Mouse (Mus musculus) naive thymus-derived CD4-positive, alpha-beta T cell, adult 2 months (primary cell): ENCODE measurements around the gene Ccdc187.
A peak's percentile ranks its signal among the peaks of the same experiment; 100 is the strongest.

Experiments
- DNase-seq: peaks from one replicate; pipeline ENCODE4 v3.0.0-alpha.2; 2011; ENCODE audit warnings: low read depth

The Ccdc187 gene

DNA sequence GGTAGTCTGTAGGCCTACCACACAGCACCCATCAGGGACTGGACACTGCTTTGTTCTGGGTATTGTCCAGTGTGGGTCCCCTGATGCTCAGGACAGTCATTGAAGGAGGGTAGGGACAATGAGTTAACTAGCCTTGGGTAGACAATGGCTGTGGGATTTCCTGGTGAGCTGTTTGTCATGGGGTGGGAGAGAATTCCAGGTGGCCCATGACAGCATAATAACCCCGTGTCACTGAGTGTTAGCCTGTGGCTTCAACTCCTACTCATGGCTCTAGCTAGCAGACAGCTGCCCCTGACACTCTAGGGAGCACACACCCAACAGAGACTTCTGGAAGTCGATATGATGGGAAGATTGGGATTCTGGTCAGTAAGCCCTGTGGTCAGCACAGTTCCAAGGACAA lies at the start of gene Ccdc187:
TSS of gene Ccdc187 (minus strand) at position 101 of the 400 bp plus-strand sequence.
- DNase-seq: no peak

DNA sequence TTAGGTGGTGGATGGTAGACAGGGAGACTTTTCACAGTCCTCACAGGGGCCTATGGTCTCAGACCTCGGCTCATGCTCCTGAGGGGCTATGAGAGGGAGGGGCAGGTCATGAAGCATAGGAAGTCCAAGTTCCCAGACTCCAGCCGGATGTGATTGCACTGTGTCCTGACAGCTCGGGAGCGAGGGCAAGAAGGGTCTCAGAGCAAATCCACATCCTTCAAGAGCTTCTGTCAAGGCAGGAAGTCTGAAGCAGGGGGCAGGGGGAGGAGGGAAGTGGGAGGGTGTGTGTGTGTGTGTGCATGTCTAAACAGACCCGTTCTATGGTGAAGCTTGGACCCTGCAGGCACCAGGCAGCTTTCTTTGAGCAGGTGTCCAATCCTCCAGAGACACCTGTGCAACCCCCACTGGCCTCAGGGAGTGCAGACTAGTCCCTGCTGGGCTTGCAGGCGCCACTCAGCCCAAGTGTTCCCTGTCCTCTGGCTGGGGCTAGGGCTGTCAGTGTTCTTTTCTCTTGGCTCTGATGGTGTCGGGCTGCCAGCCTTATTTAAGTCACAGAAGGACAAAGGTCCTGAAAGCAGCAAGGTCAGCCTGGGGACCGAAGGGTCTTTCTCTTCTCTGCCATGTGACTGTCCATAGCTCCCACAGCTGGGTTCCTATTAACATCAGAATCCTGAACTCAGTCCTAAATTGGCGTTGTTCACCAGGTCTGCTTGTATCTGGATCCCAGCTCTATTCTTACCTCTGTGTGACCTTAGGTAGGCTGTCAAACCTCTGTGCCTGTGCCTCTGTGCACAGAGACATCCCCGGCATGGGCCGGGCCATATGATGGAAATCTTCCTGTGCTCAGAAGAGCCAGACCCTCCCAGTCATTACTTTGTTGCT lies 48.5 kb upstream of the Ccdc187 start:
- DNase-seq: no peak

DNA sequence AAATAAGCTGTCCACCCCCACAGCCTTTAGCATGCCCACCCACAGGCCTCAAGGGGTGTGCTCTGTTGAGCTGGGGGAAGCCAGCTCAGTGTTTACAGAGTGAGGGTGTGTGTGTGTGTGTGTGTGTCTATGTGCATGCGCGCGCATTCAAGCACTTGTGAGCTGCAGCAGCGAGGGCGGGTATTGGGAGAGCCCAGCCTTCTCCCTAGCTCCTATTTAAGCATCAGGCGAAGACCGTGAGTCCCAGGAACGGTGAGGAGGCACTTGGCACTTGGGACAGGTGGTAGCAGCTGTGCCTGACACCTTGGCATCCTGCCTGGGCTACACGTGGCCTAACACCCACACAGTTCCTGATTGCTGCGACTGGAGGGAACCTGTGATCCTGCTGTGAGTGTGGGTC lies 47.7 kb upstream of the Ccdc187 start:
- no peak for DNase-seq

DNA sequence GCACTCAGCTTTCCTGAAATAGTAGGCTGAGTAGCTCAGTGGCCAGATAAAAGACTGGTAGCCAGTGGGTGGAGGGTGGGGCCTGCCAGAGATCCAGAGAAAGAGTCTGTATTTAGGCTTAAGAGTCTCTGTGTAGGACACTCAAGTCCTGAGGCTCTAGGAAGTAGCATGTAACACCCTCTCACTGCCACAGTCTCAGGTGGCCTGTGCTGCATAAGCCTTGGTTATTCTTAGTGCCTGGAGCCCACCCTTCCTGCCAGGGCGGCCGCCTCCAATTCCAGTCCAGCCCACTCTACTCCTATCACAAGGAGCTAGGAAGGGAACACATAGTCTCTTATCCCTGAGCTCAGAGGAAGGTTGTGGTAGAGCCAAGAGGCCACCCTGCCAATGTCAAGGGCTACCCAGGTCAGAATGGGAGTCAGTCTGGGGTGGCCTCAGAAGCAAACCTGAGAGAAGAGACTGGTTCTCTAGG lies 47.2 kb upstream of the Ccdc187 start:
- no peak for DNase-seq

DNA sequence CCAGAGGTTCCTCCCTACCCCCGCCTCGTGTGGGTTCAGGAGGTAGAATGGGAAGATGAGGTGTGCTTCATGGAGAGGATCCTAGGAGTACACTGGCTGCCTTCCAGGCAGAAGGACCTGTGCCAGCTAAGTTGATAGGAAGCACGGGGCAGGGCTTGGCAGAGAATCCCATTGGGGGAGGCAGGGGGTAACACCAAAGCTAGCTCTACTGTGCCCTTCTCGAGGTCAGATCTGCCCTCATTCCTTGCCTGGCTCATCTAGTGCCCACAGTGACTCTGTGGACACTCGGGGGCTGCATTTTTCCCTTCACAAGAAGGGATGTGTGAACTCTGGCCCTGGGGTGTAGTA lies 44.8 kb upstream of the Ccdc187 start:
- DNase-seq: no peak

DNA sequence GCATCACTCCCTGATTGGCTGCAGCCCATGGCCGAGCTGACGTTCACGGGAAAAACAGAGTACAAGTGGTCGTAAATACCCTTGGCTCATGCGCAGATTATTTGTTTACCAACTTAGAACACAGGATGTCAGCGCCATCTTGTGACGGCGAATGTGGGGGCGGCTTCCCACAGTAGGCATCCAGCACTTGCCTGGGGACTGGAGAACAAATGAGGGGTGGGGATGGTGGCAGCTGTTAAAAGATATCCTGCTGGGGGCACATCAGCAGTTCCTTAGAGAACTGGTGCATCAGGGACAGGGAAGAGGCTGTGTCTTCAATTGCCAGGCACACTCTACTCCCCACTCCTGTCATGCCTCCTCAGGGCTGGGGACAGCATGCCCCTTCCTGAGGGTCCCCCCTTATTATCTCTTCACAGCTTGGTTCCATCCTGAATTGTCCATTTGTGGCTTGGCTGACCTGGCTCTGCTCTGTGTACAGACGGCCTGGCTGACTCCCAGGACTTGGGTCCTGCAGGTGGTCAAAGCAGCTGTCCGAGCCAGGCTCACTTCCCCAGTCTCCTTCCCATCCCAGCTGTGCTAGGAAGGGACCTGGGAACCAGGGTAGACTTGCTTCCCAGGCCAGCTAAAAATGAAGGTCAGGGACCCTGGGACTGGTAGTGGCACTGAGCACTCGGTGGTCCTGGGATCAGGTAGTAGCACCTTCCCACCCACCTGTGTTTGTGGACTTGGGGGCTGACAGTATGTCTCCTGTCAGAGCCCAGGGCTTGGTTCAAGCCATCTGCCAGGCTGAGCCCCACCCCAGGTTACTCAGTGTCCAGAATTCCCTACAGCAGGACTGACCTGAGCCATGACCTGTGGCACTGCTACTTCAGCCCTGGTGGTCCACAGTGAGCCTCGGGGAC lies 44.2 kb upstream of the Ccdc187 start:
- DNase-seq: no peak

DNA sequence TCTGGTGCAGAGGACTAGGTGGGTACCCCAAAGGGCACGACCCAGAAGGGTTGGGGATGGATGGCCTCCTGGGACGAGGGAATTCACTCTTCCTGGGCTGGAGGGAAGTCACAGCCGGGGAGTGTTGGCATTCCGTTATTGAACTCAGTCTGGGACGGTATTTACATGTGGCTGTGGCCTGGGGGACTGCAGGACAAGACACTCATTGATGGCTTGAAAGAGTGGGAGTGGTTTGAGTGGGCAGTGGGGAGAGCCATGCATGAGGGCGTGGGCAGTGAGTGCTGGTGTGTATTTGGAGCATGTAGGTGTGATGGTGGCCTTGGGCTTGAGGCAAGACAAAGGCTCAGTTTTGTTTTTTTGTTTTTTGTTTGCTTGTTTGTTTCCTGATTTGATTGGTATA lies 36.3 kb upstream of the Ccdc187 start:
- DNase-seq: no peak

DNA sequence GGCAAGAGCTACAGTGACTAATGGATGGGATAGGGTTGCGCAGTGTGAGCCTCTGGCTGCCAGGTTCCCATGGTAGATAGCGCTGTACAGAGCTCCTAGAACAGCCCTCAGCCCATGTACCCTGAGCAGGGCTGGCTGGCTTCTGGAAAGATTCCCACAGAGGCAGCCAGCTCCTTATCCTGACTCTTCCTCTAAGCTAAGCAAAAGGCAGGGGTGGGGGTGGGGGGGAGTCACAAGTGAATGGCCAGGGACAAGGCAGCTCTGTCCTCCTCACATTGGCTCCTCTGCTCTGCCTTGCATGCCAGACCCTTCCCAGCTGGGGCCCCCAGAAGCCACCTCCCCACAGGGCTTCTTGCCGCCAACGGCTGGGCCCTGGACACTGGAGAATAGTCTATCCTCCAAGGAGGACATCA lies 35.7 kb upstream of the Ccdc187 start:
- DNase-seq: no peak

DNA sequence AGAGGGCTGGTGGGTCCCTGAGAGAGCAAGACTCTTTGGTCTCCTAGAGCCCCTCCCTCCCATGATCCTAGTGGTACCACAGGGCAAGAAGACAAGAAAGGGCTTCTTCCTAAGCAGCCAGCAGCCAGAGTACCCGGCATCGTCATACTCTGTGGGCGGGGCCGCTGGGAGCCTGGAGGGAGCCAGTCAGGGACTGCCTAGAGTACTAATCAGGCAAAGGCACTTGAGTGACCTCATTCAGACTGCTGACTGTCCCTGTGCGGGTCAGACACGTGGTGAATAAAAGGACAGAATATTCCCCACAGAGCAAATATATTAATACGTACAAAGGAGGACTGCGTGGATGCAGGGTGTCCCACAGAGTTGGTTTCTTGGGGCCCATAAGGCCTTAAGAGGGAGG lies 35.0 kb upstream of the Ccdc187 start:
- DNase-seq: no peak

DNA sequence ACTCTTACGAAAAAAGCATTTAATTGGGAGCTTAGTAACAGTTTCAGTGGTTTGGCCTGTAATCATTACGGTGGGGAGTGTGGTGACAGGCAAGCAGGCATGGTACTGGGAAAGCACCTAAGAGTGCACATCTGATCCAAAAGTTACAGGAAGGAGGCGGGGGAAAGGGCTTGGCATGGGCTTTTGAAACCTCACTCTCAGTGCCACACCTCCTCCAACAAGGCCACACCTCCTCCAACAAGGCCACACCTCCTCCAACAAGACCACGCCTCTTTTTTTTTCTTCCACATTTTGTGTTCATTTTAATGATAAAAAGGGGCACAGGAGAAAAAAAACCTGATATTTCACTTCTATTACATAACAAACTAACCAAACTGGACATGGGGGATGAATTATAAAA lies 33.5 kb upstream of the Ccdc187 start:
- peak; percentile 53 for DNase-seq

DNA sequence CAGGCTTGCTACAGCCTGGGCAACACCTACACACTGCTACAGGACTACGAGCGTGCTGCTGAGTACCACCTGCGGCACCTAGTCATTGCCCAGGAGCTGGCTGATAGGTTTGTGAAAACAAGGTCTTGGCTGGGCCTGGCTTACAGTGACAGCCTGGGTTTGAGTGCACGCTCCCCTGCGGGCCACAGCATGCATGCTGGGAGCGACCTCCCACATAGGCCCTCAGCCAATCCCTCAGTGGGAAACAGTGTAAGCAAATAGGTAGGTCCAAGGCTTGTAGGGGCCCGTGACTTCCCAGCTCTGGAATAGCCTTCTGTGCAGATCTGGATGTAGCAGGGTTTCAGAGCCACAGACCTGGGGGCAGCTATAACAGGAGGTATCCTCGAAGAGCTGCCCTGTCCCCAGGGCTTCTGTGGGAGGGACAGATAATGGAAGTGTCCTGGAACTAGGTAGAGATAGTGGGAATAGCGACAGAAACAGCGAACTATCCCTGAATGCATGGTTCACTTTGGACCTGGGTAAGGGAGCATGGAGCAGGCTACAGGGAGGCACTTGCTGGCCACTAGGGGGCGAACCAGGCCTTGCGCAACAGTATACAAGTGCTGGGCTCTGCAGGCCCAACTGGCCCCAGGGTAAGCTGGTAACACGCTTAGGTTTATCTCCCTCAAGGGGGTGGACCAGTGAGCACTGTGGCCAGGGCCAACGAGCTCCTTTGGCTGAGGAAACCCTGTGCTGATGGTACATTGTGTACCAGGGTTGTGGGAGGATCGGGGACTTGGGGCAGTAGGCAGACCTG lies 31.2 kb upstream of the Ccdc187 start:
- peak; percentile 81 for DNase-seq

DNA sequence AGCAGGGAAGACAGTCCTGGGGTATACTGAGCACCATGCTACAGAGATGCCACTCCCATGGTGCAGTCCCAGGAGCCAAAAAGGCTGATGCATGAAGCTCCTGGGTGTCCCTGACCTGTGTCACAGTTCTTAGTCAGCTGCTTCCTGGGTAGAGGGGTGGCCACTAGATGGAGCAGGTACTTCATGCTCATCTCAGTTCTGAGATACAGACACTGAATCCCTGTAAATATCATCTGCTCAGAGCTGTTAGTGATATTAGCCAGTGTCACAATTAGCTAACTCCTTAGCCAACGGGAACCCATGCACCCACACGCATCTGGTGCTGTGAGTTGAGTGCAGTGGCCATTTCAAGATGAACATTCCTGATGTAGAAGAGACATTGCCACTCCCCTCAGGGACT lies 30.6 kb upstream of the Ccdc187 start:
- peak; percentile 39 for DNase-seq

DNA sequence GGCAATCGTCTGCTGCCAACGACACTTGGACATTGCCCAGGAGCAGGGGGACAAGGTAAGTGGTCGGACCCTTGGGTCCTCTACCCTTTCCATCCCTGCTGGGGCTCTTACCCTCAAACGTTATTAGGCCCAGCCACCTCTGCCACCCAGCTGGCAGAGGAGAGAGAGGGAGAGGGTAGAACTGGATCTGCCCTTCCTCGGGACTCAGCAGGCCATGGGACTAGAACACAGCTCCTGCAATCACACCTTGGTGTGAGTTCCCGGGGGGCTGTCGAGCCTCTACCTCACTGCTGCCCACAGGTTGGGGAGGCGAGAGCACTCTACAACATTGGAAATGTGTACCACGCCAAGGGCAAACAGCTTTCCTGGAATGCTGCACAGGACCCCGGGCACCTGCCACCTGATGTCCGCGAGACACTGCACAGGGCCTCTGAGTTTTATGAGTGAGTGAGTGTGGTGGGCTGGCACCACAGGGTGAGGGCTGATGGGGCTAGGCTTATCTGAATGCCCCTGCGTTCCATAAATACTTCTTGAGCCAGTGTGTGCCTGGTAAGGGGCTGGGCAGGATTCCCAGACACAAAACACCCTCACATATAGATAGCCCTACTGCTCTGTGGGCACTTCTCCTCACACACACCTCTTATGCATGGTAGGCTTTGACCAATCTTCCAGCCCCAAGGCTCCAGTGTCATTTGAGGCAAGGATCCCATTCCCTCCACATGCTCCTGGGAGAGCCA lies 29.4 kb upstream of the Ccdc187 start:
- DNase-seq: no peak

DNA sequence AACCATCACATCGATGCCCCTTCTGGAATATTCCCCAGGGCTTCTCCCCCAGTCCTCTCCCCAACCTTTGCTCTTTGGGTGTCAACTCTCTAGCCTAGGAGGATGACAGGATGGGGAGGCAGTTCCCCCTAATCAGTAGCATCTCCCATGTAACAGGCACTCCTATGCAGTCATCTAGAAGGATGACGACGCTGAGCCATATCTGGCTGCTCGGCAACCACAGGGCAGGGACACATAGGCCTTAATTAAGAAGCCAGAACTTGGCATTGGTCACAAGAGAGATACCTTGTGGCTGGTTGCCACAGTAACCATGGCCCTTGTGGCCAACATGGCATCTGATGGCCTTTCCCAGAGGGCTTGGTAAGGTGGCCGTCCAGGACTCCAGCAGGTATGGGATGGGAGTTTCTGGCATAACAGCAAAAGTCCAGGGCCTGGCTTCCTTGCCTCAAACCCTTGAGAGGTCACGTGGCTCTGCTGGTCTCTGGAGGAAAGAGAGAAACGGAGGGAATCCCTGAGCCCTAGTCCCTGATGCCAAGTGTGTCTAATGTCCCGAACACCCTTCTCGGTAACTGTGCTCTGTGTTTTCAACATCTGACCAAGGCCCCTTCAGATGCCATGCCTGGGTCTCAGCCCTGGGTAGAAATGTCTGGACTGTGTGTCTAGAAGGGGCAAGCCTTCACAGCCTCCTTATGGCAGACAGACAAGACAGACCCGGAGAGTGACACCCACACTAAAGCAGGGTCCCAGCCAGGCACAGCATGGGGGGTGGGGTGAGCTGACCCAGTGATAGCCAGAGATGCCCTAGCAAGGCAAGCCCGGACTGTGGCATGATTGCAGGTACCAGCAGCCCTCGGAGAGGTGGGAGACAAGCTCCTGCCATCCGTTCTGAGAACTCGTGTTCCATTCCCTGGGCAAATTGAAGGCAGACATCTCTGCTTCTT lies 26.2 kb upstream of the Ccdc187 start:
- no peak for DNase-seq

DNA sequence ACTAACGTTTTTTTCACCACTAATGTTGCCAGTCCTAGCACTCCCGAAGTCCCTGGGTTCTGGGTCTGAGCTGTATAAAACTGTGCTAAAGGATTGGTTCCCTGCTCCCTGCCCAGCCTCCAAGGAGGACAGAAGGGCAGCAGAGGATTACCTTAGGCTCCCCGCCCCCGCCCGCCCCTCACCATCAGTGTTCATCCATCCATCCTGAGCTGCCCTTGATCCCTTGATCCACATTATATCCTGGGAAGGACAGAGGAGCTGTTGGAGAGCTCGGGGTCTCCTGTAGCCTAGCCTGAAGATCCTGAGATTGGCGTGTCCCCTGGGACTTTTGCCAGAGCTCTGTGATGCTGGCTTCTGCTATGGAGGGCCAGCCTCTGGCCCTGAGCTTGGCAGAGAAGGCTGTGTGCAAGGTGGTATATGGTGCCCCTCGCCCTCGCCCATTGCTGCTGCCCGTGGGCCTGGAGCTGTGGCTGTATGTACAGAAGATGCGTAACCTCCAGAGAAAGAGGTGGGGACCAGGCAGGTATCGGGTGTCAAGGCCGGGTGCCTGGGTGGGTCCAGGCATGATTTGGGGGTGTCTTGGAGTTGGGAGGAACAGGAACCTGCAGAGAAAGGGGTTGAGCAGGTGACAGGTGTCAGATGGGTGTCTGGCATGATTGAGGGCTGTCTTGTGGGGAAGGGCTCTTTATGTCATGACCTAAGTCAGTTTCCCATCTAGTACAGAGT lies 25.3 kb upstream of the Ccdc187 start:
- DNase-seq: no peak

DNA sequence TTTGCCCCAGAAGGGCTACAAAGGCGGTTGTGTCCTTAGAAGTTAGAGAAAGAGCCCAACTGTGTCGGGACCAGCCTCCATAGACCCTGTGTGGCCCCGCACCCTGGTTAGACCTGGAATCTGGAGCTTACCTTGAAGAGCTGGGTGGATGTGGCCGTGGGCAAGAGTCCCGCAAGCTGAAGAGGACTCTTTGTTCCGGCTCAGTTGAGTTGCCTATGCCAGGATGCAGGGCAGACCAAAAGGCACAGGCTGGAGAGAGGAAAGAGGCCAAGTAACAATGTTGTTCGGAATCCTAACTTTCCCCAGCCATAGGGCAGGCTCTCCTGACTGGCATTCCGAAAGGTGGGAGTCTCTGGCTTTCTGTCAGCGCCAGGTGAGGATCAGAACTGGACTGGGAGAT lies 24.8 kb upstream of the Ccdc187 start:
- DNase-seq: no peak

DNA sequence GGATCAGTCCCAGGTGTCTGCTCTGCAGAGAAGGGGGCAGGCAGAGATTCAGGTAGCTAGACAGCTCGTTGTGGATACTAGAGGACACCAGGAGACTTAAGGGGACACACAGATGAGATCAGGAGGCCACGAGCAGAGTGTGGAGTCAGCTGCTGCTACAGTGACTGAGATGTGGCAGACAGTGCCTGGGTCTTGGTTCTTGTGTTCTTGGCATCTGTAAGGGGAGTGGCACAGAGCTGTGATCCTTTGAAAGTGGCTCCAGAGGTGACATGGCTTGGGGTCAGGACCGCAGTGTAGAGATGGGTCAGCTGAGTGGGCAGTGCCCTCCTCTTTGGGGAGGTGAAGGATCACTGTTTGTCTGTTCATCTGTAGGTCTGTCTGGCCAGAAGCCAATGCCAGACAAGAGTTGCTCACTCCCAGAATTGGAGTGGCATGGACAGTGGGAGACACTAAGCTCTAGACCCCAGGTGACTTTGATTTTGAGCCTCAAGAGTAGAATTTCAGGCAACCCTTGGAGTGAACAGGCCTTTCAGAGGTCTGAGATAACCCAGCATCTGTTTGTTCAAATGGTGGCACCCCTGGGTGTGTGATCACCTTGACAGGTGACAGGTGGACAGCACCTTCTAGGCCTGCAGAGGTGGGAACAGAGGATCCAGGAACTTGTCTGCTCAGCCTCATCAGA lies 23.8 kb upstream of the Ccdc187 start:
- DNase-seq: no peak

DNA sequence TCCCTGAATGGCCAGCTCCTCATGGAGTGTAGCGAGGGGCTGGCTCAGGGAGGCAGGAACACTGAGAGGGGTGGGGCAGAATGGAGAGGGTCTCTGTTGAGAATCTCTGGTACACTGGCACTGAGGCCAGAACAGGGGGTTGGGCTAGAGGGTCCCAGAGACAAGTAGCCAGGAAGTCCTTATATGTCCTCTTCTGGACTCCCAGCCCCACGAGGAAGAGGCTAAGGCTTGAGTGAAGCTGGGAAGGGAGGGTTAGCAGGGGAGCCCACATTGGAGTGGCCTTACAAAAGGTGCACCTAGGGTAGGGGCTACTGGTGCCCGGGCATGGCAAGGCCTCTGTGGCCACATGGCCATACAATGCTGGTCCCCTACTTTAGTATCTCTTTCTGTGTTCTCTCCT lies 23.0 kb upstream of the Ccdc187 start:
- no peak for DNase-seq
